Mouse (Mus musculus) hindbrain, postnatal 0 days (tissue): ENCODE measurements around the gene Grin2c. TPM values are rescaled to one million over a fixed set of nuclear protein-coding genes. Genes with fewer than 3 reads are reported as not detected.

Source experiments
- ATAC-seq: fragments of 200-750 bp; cut with Nextera tagmentation; 2 replicates; pipeline ENCODE4 v1.8.0; 2017; ENCODE audit warnings: mild to moderate bottlenecking, moderate TSS enrichment, moderate library complexity
- DNase-seq: peaks from one replicate; pipeline ENCODE4 v3.0.0-alpha.2; 2015; ENCODE audit warnings: low spot score
- H3K27ac ChIP-seq: fragments of 300-500 bp; sonication (generic); 2 replicates; pipeline ENCODE4 v1.5.1; 2014; ENCODE audit warnings: mild to moderate bottlenecking
- H3K27me3 ChIP-seq: fragments of 300-500 bp; sonication (generic); 2 replicates; pipeline ENCODE4 v1.6.1; 2014; ENCODE audit warnings: low read length, mixed read lengths; ENCODE audit not compliant: insufficient read depth
- H3K36me3 ChIP-seq: fragments of 300-500 bp; sonication (generic); 2 replicates; pipeline ENCODE4 v1.6.1; 2014; ENCODE audit warnings: low read length, mixed read lengths; ENCODE audit not compliant: insufficient read depth
- H3K4me1 ChIP-seq: fragments of 300-500 bp; sonication (generic); 2 replicates; pipeline ENCODE4 v1.6.1; 2014; ENCODE audit warnings: antibody characterized with exemption, low read length, mixed read lengths; ENCODE audit not compliant: insufficient read depth
- H3K4me2 ChIP-seq: fragments of 300-500 bp; sonication (generic); 2 replicates; pipeline ENCODE4 v1.6.1; 2014; ENCODE audit warnings: low read depth, mild to moderate bottlenecking, low read length, moderate library complexity, mixed read lengths
- H3K4me3 ChIP-seq: fragments of 300-500 bp; sonication (generic); 2 replicates; pipeline ENCODE4 v1.5.1; 2014; ENCODE audit warnings: low read length
- H3K9ac ChIP-seq: fragments of 300-500 bp; sonication (generic); replicated peaks from 2 replicates; pipeline ENCODE4 v1.6.1; 2014; ENCODE audit warnings: mild to moderate bottlenecking, low read length, moderate library complexity, mixed read lengths
- H3K9me3 ChIP-seq: fragments of 300-500 bp; sonication (generic); 2 replicates; pipeline ENCODE4 v1.6.1; 2016; ENCODE audit warnings: low read length, mixed read lengths
- CTCF ChIP-seq: IDR thresholded peaks from 2 replicates; pipeline ENCODE4 v1.5.1; 2016; ENCODE audit warnings: antibody characterized with exemption, control low read depth, low read depth
- WGBS: fragments of 180-500 bp; shearing (Covaris S2); extraction: QIAGEN DNeasy Blood & Tissue Kit; methylation state at CpG from one replicate; pipeline ENCODE4 v1.1.7; 2014; 5-methylcytosine and 5-hydroxymethylcytosine counted together
- polyA plus RNA-seq: library from polyadenylated mRNA; unstranded; fragments of >200 nt; fragmentation: Nextera tagmentation; extraction: Ambion mirVana; gene quantifications from 2 replicates; pipeline ENCODE4 v1.2.1, GENCODE M21; 2015
- total RNA-seq: library from RNA; depleted of rRNA; stranded (reverse); fragments of >200 nt; gene quantifications from 2 replicates; pipeline ENCODE4 v1.2.3, GENCODE M21; 2014

Gene Grin2c
- total and polyA plus RNA-seq, 2 experiments from 2014 or later: 1.0 to 7.1 TPM

GRCm38 (mm10) chr11:115233526-115234290, 33.3 kb downstream of the Grin2c start:
- Histone ChIP-seq H3K4me3 (no peak overlapping the region), H3K36me3 (no peaks in the 10 kb centered on the region), H3K4me2 (no peak overlapping the region), H3K9ac (no peak overlapping the region; the same call in 1 of the 2 replicates), H3K27ac (peak overlapping the region; percentile 63), H3K9me3 (no peaks in the 10 kb centered on the region), H3K27me3 (no peaks in the 10 kb centered on the region), H3K4me1 (peaks cover 29% of the 10 kb centered on the region; the same call in 1 of the 2 replicates)
- WGBS: 33% methylated on average over 20 of the region's 20 CpGs
- ATAC-seq (peak; percentile 62), DNase-seq (peak; percentile 70)
- TF ChIP-seq CTCF: peak; percentile 56

GRCm38 (mm10) chr11:115232889-115233288, 34.2 kb downstream of the Grin2c start:
- WGBS: 62% methylated on average over 5 of the region's 5 CpGs
- TF ChIP-seq CTCF: no peak
- H3K4me3 ChIP-seq: no peak overlapping the region

GRCm38 (mm10) chr11:115231924-115232323, 35.1 kb downstream of the Grin2c start:
- Histone ChIP-seq H3K4me3 (no peak overlapping the region), H3K4me2 (no peak overlapping the region), H3K27ac (peak overlapping the region; percentile 21), H3K9ac (no peak overlapping the region), H3K27me3 (no peaks in the 10 kb centered on the region), H3K9me3 (no peaks in the 10 kb centered on the region), H3K4me1 (peaks cover 37% of the 10 kb centered on the region), H3K36me3 (no peaks in the 10 kb centered on the region)
- DNase-seq: peak; percentile 59
- TF ChIP-seq CTCF: no peak
- 0 out of 2 replicates have a peak, but pooled peaks have one; percentile 16 for ATAC-seq
- WGBS: 22% methylated on average over 9 of the region's 9 CpGs

More at GRCm38 (mm10) chr11:115232889-115233288, 34.2 kb downstream of the Grin2c start:
- no peaks in the 10 kb centered on the region for H3K36me3 ChIP-seq
- no peak overlapping the region; the same call in 1 of the 2 replicates for H3K9ac ChIP-seq
- DNase-seq (no peak), ATAC-seq (no peak)
- H3K4me1 ChIP-seq: peaks cover 32% of the 10 kb centered on the region; the same call in 1 of the 2 replicates
- no peak overlapping the region for H3K27ac ChIP-seq
- no peaks in the 10 kb centered on the region for H3K27me3 ChIP-seq
- H3K4me2 ChIP-seq: no peak overlapping the region
- no peaks in the 10 kb centered on the region for H3K9me3 ChIP-seq

GRCm38 (mm10) chr11:115231168-115231915, 35.7 kb downstream of the Grin2c start:
- no peak for TF ChIP-seq CTCF
- no peaks in the 10 kb centered on the region for H3K27me3 ChIP-seq
- H3K27ac ChIP-seq: peak overlapping the region; percentile 21
- H3K9ac ChIP-seq: no peak overlapping the region
- no peak for ATAC-seq
- no peak overlapping the region for H3K4me3 ChIP-seq
- no peak overlapping the region for H3K4me2 ChIP-seq
- peaks cover 43% of the 10 kb centered on the region for H3K4me1 ChIP-seq
- H3K9me3 ChIP-seq: no peaks in the 10 kb centered on the region
- no peak for DNase-seq
- WGBS: 49% methylated on average over 14 of the region's 14 CpGs
- H3K36me3 ChIP-seq: no peaks in the 10 kb centered on the region

- Histone ChIP-seq H3K27me3 (no peaks in the 10 kb centered on the region), H3K4me1 (peaks cover 52% of the 10 kb centered on the region), H3K4me3 (no peak overlapping the region), H3K9me3 (no peaks in the 10 kb centered on the region), H3K4me2 (no peak overlapping the region), H3K27ac (no peak overlapping the region), H3K36me3 (no peaks in the 10 kb centered on the region), H3K9ac (no peak overlapping the region)
- TF ChIP-seq CTCF: no peak
- DNase-seq: no peak
- ATAC-seq: no peak
- WGBS: 50% methylated on average over 15 of the region's 15 CpGs
Measured at GRCm38 (mm10) chr11:115229021-115229930, 37.8 kb downstream of the Grin2c start.

GRCm38 (mm10) chr11:115228430-115228829, 38.6 kb downstream of the Grin2c start:
- H3K9me3 ChIP-seq: no peaks in the 10 kb centered on the region
- peaks cover 44% of the 10 kb centered on the region for H3K4me1 ChIP-seq
- DNase-seq (no peak), ATAC-seq (no peak)
- no peak overlapping the region for H3K9ac ChIP-seq
- no peaks in the 10 kb centered on the region for H3K27me3 ChIP-seq
- H3K4me2 ChIP-seq: no peak overlapping the region
- H3K27ac ChIP-seq: no peak overlapping the region
- no peak overlapping the region for H3K4me3 ChIP-seq
- no peak for TF ChIP-seq CTCF
- H3K36me3 ChIP-seq: no peaks in the 10 kb centered on the region
- 64% methylated on average over 7 of the region's 7 CpGs for WGBS
